15 mouse cellular contexts compared by ENCODE assay signal in genomic region chr11:86914329-86914728, GRCm38 (mm10).
DNase-seq lines count a peak whose midpoint lies in the region; ATAC-seq and TF ChIP-seq lines count a peak whose summit lies in the region.
"Had no signal": no experiment of that assay in that cellular context is flagged by ENCODE, and none has a peak within 500 bp of the region (broad histone marks: within the 10 kb centered on the region; RNA-seq: fewer than 3 reads in every experiment).

No protein-coding gene starts in this region.

- no peak for DNase-seq in frontal cortex, postnatal 10 days (ENCODE audit: low spot score in 2 of 2)
- peak; percentile 84 for DNase-seq in right cerebral cortex, adult 18-20 months
- no peak for DNase-seq in right cerebral cortex, postnatal 14 days
- peak; percentile 57 to 63 for DNase-seq in left cerebral cortex, adult 2 months (ENCODE audit: extremely low spot score in 1 of 2, low spot score in 2 of 2)
- no peak for DNase-seq in natural killer cell, adult 2 months (ENCODE audit: low spot score in 2 of 2)
- DNase-seq: B cell, adult 2 months; cerebellum, adult 18-20 months; lung, postnatal 14 days; thymus, postnatal 4 days had no signal

- H3K27ac ChIP-seq in left cerebral cortex, adult 2 months = peak overlapping the region; percentile 67
- no peak overlapping the region for H3K27ac ChIP-seq in liver, embryonic 12.5 days
- H3K27ac ChIP-seq: forebrain, embryonic 15.5 days; hindbrain, postnatal 0 days; liver, embryonic 15.5 days; midbrain, embryonic 12.5 days had no signal

- ATAC-seq in frontal cortex, adult (ENCODE audit: low TSS enrichment) = peak; percentile 71
- no peak for ATAC-seq in liver, embryonic 12.5 days
- ATAC-seq: forebrain, embryonic 15.5 days; hindbrain, postnatal 0 days had no signal

- 78% methylated on average over 9 of the region's 9 CpGs for WGBS in liver, embryonic 12.5 days (ENCODE audit: insufficient replicate concordance)

- intact Hi-C loops in left cerebral cortex, adult 2 months (cut with DNase I) = loop anchor here (1.0 kb wide), 1 partner anchor 30 kb away; no protein-coding TSS in a partner anchor

- no peak overlapping the region for H3K4me2 ChIP-seq in liver, embryonic 12.5 days
- H3K4me2 ChIP-seq: forebrain, embryonic 15.5 days; liver, embryonic 15.5 days; midbrain, embryonic 12.5 days had no signal

- H3K36me3 ChIP-seq in liver, embryonic 12.5 days = no peaks in the 10 kb centered on the region
- H3K36me3 ChIP-seq: forebrain, embryonic 15.5 days; liver, embryonic 15.5 days; midbrain, embryonic 12.5 days had no signal

- no peak for TF ChIP-seq CTCF in left cerebral cortex, adult 2 months (IDR thresholded peaks at IDR 0.05)

- no peak overlapping the region for H3K4me3 ChIP-seq in left cerebral cortex, adult 2 months
- H3K4me3 ChIP-seq in liver, embryonic 12.5 days = no peak overlapping the region
- H3K4me3 ChIP-seq: forebrain, embryonic 15.5 days; liver, embryonic 15.5 days; midbrain, embryonic 12.5 days had no signal

- H3K4me1 ChIP-seq in liver, embryonic 12.5 days = peaks cover 6% of the 10 kb centered on the region
- H3K4me1 ChIP-seq: forebrain, embryonic 15.5 days; midbrain, embryonic 12.5 days had no signal

- no peaks in the 10 kb centered on the region for H3K9me3 ChIP-seq in liver, embryonic 12.5 days (replicated peaks)
- H3K9me3 ChIP-seq: forebrain, embryonic 15.5 days; liver, embryonic 15.5 days; midbrain, embryonic 12.5 days had no signal

- H3K27me3 ChIP-seq in liver, embryonic 12.5 days (replicated peaks) = no peaks in the 10 kb centered on the region
- H3K27me3 ChIP-seq: forebrain, embryonic 15.5 days; liver, embryonic 15.5 days; midbrain, embryonic 12.5 days had no signal

- no peak overlapping the region for H3K9ac ChIP-seq in liver, embryonic 12.5 days
- H3K9ac ChIP-seq: forebrain, embryonic 15.5 days; liver, embryonic 15.5 days; midbrain, embryonic 12.5 days had no signal

Comparison
In these comparisons a context has a peak if more than half of its experiments do, and no peak if none do; other contexts are left out.
1. DNase-seq: peak in right cerebral cortex, adult 18-20 months (single experiment) and left cerebral cortex, adult 2 months (2 of 2); none in frontal cortex, postnatal 10 days (0 of 2), right cerebral cortex, postnatal 14 days (single experiment) and natural killer cell, adult 2 months (0 of 2).